ENCODE assay signal across 9 mouse cellular contexts in genomic region chr8:79612965-79613364, GRCm38 (mm10). TPM values are rescaled to one million over a fixed set of nuclear protein-coding genes. Genes with fewer than 3 reads are reported as not detected.
A peak's percentile ranks its signal among the peaks of the same experiment; 100 is the strongest.
DNase-seq lines count a peak whose midpoint lies in the region; ATAC-seq lines count a peak whose summit lies in the region.
"Had no signal": no experiment of that assay in that cellular context is flagged by ENCODE, and none has a peak within 500 bp of the region (broad histone marks: within the 10 kb centered on the region; RNA-seq: fewer than 3 reads in every experiment).

No protein-coding gene starts in this region.

- peaks cover 33% of the 10 kb centered on the region for H3K4me1 ChIP-seq in heart, embryonic 12.5 days (replicated peaks)
- H3K4me1 ChIP-seq: hindbrain, embryonic 13.5 days; limb, embryonic 15.5 days had no signal

- no peaks in the 10 kb centered on the region for H3K9me3 ChIP-seq in heart, embryonic 12.5 days (replicated peaks)
- H3K9me3 ChIP-seq: hindbrain, embryonic 13.5 days; limb, embryonic 15.5 days had no signal

- H3K27me3 ChIP-seq in heart, embryonic 12.5 days (replicated peaks): no peaks in the 10 kb centered on the region
- H3K27me3 ChIP-seq: hindbrain, embryonic 13.5 days; limb, embryonic 15.5 days had no signal

- H3K4me3 ChIP-seq in heart, embryonic 12.5 days: no peak overlapping the region
- H3K4me3 ChIP-seq: hindbrain, embryonic 13.5 days; limb, embryonic 15.5 days had no signal

- H3K27ac ChIP-seq in heart, embryonic 12.5 days (ENCODE audit: poor library complexity, severe bottlenecking): peak overlapping the region; percentile 81
- H3K27ac ChIP-seq: hindbrain, embryonic 13.5 days; limb, embryonic 15.5 days had no signal

- DNase-seq in spleen, adult 18-20 months: peak; percentile 31 to 38
- DNase-seq in spleen, adult 12 weeks (ENCODE audit: low spot score): no peak
- DNase-seq in cerebellum, postnatal 10 days: no peak
- no peak for DNase-seq in urinary bladder, postnatal 10 days (ENCODE audit: low spot score)
- no peak for DNase-seq in cerebellum, adult 11-12 months

- no peak overlapping the region; the same call in 1 of the 2 replicates for H3K4me2 ChIP-seq in heart, embryonic 12.5 days
- H3K4me2 ChIP-seq: hindbrain, embryonic 13.5 days; limb, embryonic 15.5 days had no signal

- H3K36me3 ChIP-seq in heart, embryonic 12.5 days: no peaks in the 10 kb centered on the region
- H3K36me3 ChIP-seq: hindbrain, embryonic 13.5 days; limb, embryonic 15.5 days had no signal

- no peak overlapping the region for H3K9ac ChIP-seq in heart, embryonic 12.5 days
- H3K9ac ChIP-seq: hindbrain, embryonic 13.5 days; limb, embryonic 15.5 days had no signal

- 11% methylated on average over 5 of the region's 5 CpGs for WGBS in heart, embryonic 12.5 days

- peak; percentile 76; the same call in 1 of the 2 replicates for ATAC-seq in heart, embryonic 12.5 days (ENCODE audit: insufficient number of reproducible peaks, low FRiP score)
- peak; percentile 95 for ATAC-seq in megakaryocyte, adult 5-6 weeks (ENCODE audit: poor library complexity, severe bottlenecking)

RNA-seq across cellular contexts. Expression of gene Otud4, which starts 26.5 kb away (rescaled TPM):
- polyA plus RNA-seq in heart, embryonic 12.5 days (2016; fragmentation: Nextera tagmentation; extraction: Ambion mirVana): 29.2 and 30.0 TPM in 2 replicates
- total RNA-seq in megakaryocyte, adult 5-6 weeks (2015): 29.2 and 38.7 TPM in 2 replicates
- total RNA-seq in megakaryocyte, adult 5-6 weeks (2017): 31.4 and 36.5 TPM in 2 replicates

Comparison
In these comparisons a context has a peak if more than half of its experiments do, and no peak if none do; other contexts are left out.
1. DNase-seq: peak in spleen, adult 18-20 months (2 of 2); none in spleen, adult 12 weeks (single experiment), cerebellum, postnatal 10 days (0 of 2), urinary bladder, postnatal 10 days (single experiment) and cerebellum, adult 11-12 months (single experiment).